Mouse (Mus musculus) spleen, adult 2 months (tissue): Measurements from ENCODE around the gene Calm3.

Source experiments
- CTCF ChIP-seq: fragments of 200-500 bp; IDR thresholded peaks from 2 replicates; pipeline ENCODE4 v1.5.1; 2011; ENCODE audit warnings: mild to moderate bottlenecking, inconsistent platforms; ENCODE audit not compliant: insufficient read depth, insufficient read length, insufficient replicate concordance; ENCODE audit errors: extremely low read depth
- POLR2A ChIP-seq: fragments of 200-500 bp; IDR thresholded peaks from 2 replicates; pipeline ENCODE4 v1.6.1; 2011; ENCODE audit warnings: low read depth, low read length, inconsistent platforms

DNA sequence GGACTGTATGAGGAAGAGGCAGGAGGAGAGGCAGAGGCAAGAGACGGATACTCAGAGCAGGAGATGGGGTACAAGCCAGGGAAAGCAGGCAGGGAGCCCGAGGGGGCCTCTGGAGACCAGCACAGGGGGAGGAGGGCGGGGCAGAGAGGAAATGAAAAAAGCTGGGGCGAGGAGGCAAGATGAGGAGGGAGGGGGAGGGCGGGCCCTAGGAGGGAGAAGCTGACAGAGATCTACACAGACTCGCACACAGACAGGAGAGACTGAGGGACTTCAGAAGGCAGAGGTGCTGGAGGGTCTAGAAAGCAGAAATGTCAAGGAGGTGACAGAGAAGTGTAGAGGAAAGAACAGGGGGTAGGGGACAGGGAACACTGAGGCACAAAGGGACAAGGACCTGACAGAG, 17.6 kb downstream of the Calm3 start, which contains the start of gene Ptgir:
- TF ChIP-seq POLR2A = no peak
- no peak for TF ChIP-seq CTCF
